Mouse (Mus musculus) c-Kit-positive CD71-positive TER-119-positive erythroid progenitor cells, embryonic 14.5 days (primary cell): ENCODE results near the gene Tmem143.
A peak's percentile ranks its signal among the peaks of the same experiment; 100 is the strongest.

ENCODE experiments used
- DNase-seq: peaks from one replicate; pipeline ENCODE4 v3.0.0-alpha.2; 2013; ENCODE audit warnings: low spot score

The Tmem143 gene

GRCm38 (mm10) chr7:45887246-45887645, 9.5 kb upstream of the Tmem143 start:
- no peak for DNase-seq

- DNase-seq = no peak
These were observed 4.1 kb upstream of the Tmem143 start for GRCm38 (mm10) chr7:45892651-45893050.

- DNase-seq = no peak
These were observed 717 bp upstream of the Tmem143 start for GRCm38 (mm10) chr7:45895931-45896516.

GRCm38 (mm10) chr7:45897258-45897757, 567 bp downstream of the Tmem143 start:
- DNase-seq = peak; percentile 61

- DNase-seq = peak; percentile 67
These were observed 1.4 kb downstream of the Tmem143 start for GRCm38 (mm10) chr7:45898125-45898524.

- DNase-seq = peak; percentile 65
These were observed 4.8 kb downstream of the Tmem143 start for GRCm38 (mm10) chr7:45901562-45901961.

- DNase-seq = no peak
These were observed 5.8 kb downstream of the Tmem143 start for GRCm38 (mm10) chr7:45902481-45903002.

GRCm38 (mm10) chr7:45906622-45907021, 9.9 kb downstream of the Tmem143 start:
- no peak for DNase-seq

- DNase-seq = no peak
These were observed 11.6 kb downstream of the Tmem143 start for GRCm38 (mm10) chr7:45908384-45908783.

GRCm38 (mm10) chr7:45909145-45909544, 12.4 kb downstream of the Tmem143 start:
- no peak for DNase-seq

- no peak for DNase-seq
These were observed 17.3 kb downstream of the Tmem143 start for GRCm38 (mm10) chr7:45914067-45914466.

- DNase-seq = no peak
These were observed 18.3 kb downstream of the Tmem143 start for GRCm38 (mm10) chr7:45915011-45915410.

GRCm38 (mm10) chr7:45916056-45917003, 19.6 kb downstream of the Tmem143 start:
- peak; percentile 71 for DNase-seq

GRCm38 (mm10) chr7:45917004-45917704, 20.4 kb downstream of the Tmem143 start:
- DNase-seq = no peak

GRCm38 (mm10) chr7:45917926-45918325, 21.2 kb downstream of the Tmem143 start:
- no peak for DNase-seq

- no peak for DNase-seq
These were observed 22.4 kb downstream of the Tmem143 start for GRCm38 (mm10) chr7:45919083-45919671.

- DNase-seq = no peak
These were observed 23.0 kb downstream of the Tmem143 start for GRCm38 (mm10) chr7:45919761-45920160.

- no peak for DNase-seq
These were observed 24.0 kb downstream of the Tmem143 start for GRCm38 (mm10) chr7:45920583-45921241.

GRCm38 (mm10) chr7:45921242-45921621, 24.5 kb downstream of the Tmem143 start, which contains the start of gene Emp3:
Gene Emp3 (minus strand): TSS chr7:45921404.
- peak; percentile 62 for DNase-seq

- no peak for DNase-seq
These were observed 25.3 kb downstream of the Tmem143 start for GRCm38 (mm10) chr7:45921950-45922600.
